Mouse (Mus musculus) hindbrain, postnatal 0 days (tissue): Measurements from ENCODE around the gene Cgref1. TPM values are rescaled to one million over a fixed set of nuclear protein-coding genes. Genes with fewer than 3 reads are reported as not detected.

Source experiments
- ATAC-seq: fragments of 200-750 bp; cut with Nextera tagmentation; 2 replicates; pipeline ENCODE4 v1.8.0; 2017; ENCODE audit warnings: mild to moderate bottlenecking, moderate TSS enrichment, moderate library complexity
- DNase-seq: peaks from one replicate; pipeline ENCODE4 v3.0.0-alpha.2; 2015; ENCODE audit warnings: low spot score
- H3K27ac ChIP-seq: fragments of 300-500 bp; sonication (generic); 2 replicates; pipeline ENCODE4 v1.5.1; 2014; ENCODE audit warnings: mild to moderate bottlenecking
- H3K27me3 ChIP-seq: fragments of 300-500 bp; sonication (generic); 2 replicates; pipeline ENCODE4 v1.6.1; 2014; ENCODE audit warnings: low read length, mixed read lengths; ENCODE audit not compliant: insufficient read depth
- H3K36me3 ChIP-seq: fragments of 300-500 bp; sonication (generic); 2 replicates; pipeline ENCODE4 v1.6.1; 2014; ENCODE audit warnings: low read length, mixed read lengths; ENCODE audit not compliant: insufficient read depth
- H3K4me1 ChIP-seq: fragments of 300-500 bp; sonication (generic); 2 replicates; pipeline ENCODE4 v1.6.1; 2014; ENCODE audit warnings: antibody characterized with exemption, low read length, mixed read lengths; ENCODE audit not compliant: insufficient read depth
- H3K4me2 ChIP-seq: fragments of 300-500 bp; sonication (generic); 2 replicates; pipeline ENCODE4 v1.6.1; 2014; ENCODE audit warnings: low read depth, mild to moderate bottlenecking, low read length, moderate library complexity, mixed read lengths
- H3K4me3 ChIP-seq: fragments of 300-500 bp; sonication (generic); 2 replicates; pipeline ENCODE4 v1.5.1; 2014; ENCODE audit warnings: low read length
- H3K9ac ChIP-seq: fragments of 300-500 bp; sonication (generic); replicated peaks from 2 replicates; pipeline ENCODE4 v1.6.1; 2014; ENCODE audit warnings: mild to moderate bottlenecking, low read length, moderate library complexity, mixed read lengths
- H3K9me3 ChIP-seq: fragments of 300-500 bp; sonication (generic); 2 replicates; pipeline ENCODE4 v1.6.1; 2016; ENCODE audit warnings: low read length, mixed read lengths
- CTCF ChIP-seq: IDR thresholded peaks from 2 replicates; pipeline ENCODE4 v1.5.1; 2016; ENCODE audit warnings: antibody characterized with exemption, control low read depth, low read depth
- WGBS: fragments of 180-500 bp; shearing (Covaris S2); extraction: QIAGEN DNeasy Blood & Tissue Kit; methylation state at CpG from one replicate; pipeline ENCODE4 v1.1.7; 2014; 5-methylcytosine and 5-hydroxymethylcytosine counted together
- polyA plus RNA-seq: library from polyadenylated mRNA; unstranded; fragments of >200 nt; fragmentation: Nextera tagmentation; extraction: Ambion mirVana; gene quantifications from 2 replicates; pipeline ENCODE4 v1.2.1, GENCODE M21; 2015
- total RNA-seq: library from RNA; depleted of rRNA; stranded (reverse); fragments of >200 nt; gene quantifications from 2 replicates; pipeline ENCODE4 v1.2.3, GENCODE M21; 2014

Cgref1 gene
- total and polyA plus RNA-seq, 2 experiments from 2014 or later, result 88.0 to 114 TPM

DNA sequence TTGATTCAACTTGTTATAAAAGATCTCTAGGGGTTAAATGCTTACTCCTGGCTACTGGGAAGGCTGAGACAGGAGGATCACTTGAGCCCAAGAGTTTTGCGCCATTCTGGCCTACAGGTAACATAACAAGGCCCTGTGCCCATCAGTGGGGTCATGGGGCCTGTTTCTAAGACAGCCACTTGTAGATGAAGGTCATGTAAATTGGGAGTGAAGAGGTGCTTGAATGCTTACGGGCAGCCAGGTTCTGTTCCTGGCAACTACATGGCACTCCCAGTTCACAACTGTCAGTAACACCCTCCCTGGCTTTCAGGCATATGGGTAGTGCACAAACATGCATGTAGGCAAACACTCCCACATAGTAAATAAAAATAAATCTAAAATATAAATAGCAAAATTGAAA, 5.5 kb upstream of the Cgref1 start:
- Histone ChIP-seq H3K27me3 (no peaks in the 10 kb centered on the region), H3K9me3 (no peaks in the 10 kb centered on the region), H3K36me3 (peaks cover 40% of the 10 kb centered on the region), H3K9ac (no peak overlapping the region), H3K4me3 (no peak overlapping the region), H3K4me1 (no peaks in the 10 kb centered on the region), H3K4me2 (peak overlapping the region; percentile 86), H3K27ac (0 out of 2 replicates have a peak overlapping the region, but pooled peaks have one; percentile 79)
- ATAC-seq (no peak), DNase-seq (no peak)
- no peak for TF ChIP-seq CTCF
- 88% methylated on average over 2 of the region's 2 CpGs for WGBS

DNA sequence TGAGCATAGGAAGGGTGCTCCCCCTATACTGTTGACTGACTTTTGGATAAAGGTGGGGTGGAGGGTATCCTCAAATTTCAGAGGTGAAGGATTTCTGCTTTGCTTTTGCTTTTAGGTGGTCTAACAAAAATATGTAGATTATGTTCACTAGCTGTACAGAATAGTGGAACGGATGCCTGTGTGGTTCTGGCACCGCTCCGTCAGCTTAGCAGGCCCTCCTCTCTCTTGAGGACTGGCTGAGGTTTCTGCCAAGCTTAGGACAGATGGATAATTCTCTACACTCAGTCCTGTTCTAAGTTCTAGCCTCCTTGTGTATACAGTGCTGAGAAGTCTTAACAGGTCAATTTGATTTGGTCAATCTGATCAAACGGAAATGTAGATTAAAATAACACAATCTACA, 5.1 kb upstream of the Cgref1 start:
- Histone ChIP-seq H3K36me3 (peaks cover 35% of the 10 kb centered on the region), H3K4me3 (peak overlapping the region; percentile 51), H3K27me3 (no peaks in the 10 kb centered on the region), H3K4me1 (no peaks in the 10 kb centered on the region), H3K27ac (peak overlapping the region; percentile 79), H3K4me2 (peak overlapping the region; percentile 86), H3K9me3 (no peaks in the 10 kb centered on the region), H3K9ac (peak overlapping the region; percentile 57)
- WGBS, result 26% methylated on average over 4 of the region's 4 CpGs
- peak; percentile 17 for DNase-seq
- no peak for ATAC-seq
- no peak for TF ChIP-seq CTCF

DNA sequence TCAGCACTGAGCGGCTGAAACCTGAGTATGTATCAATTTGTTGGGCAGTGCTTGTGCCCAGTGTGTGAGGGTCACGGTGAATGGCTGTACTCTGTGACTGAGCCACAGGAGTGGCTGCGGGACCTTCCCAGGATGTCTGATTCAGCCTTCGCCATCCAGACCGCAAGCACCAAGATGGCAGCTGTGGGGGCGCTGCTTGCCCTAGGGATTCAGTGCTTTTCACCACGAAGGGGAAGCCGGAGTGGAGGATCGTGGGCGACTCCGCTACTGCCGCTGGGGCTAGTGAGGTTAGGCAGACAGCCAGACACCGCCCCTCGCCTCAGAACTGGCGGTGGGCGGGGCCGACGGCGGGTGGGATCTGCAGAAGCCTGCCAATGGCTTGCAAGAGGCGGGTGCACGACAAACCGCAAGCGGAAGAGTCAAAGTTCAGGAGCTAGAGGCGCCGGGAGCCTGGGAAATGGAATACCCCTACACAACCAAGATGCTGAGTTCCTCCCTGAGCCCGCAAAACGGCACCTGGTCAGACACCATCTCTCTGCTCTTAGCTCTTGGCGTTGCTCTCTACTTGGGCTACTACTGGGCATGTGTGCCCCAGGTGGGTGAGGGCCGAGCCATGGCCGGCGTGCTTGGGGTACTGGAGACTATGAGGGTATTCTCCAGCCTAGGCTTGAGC, 4.4 kb upstream of the Cgref1 start:
- peak; percentile 85 for ATAC-seq
- no peaks in the 10 kb centered on the region for H3K4me1 ChIP-seq
- peak overlapping the region; percentile 86 for H3K4me2 ChIP-seq
- no peaks in the 10 kb centered on the region for H3K9me3 ChIP-seq
- peaks cover 30% of the 10 kb centered on the region for H3K36me3 ChIP-seq
- peak overlapping the region; percentile 79 for H3K27ac ChIP-seq
- TF ChIP-seq CTCF, result peak; percentile 46
- WGBS, result under 1% methylated on average over 31 of the region's 31 CpGs
- no peaks in the 10 kb centered on the region for H3K27me3 ChIP-seq
- H3K9ac ChIP-seq, result peak overlapping the region; percentile 57
- peak; percentile 95 for DNase-seq
- H3K4me3 ChIP-seq, result peak overlapping the region; percentile 51

DNA sequence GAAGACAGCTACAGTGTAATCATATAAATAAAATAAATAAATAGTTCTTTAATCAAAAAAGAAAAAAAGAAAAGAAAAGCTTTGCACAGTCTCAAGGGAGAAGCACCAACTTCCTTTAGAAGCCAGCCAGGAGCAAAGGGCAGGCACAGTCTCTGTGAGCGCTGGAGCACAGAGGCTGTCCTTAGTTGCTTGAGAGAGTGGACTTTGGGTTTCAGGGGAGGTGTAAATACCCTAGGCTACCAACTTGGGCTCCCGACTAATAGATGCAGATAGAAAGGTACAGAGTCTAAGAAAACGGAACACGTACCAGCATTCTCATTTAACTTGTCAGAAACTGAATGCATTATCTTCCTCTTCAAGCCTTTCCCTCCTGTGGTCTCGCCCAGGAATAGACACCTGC, 3.2 kb upstream of the Cgref1 start:
- TF ChIP-seq CTCF, result no peak
- no peak overlapping the region for H3K27ac ChIP-seq
- H3K36me3 ChIP-seq, result peaks cover 20% of the 10 kb centered on the region; the same call in 1 of the 2 replicates
- H3K4me1 ChIP-seq, result 0 out of 2 replicates have a peak, but pooled peaks cover 2% of the 10 kb centered on the region
- ATAC-seq (no peak), DNase-seq (no peak)
- H3K4me2 ChIP-seq, result no peak overlapping the region
- no peak overlapping the region for H3K9ac ChIP-seq
- 81% methylated on average over 5 of the region's 5 CpGs for WGBS
- no peaks in the 10 kb centered on the region for H3K9me3 ChIP-seq
- H3K27me3 ChIP-seq, result no peaks in the 10 kb centered on the region
- no peak overlapping the region for H3K4me3 ChIP-seq

DNA sequence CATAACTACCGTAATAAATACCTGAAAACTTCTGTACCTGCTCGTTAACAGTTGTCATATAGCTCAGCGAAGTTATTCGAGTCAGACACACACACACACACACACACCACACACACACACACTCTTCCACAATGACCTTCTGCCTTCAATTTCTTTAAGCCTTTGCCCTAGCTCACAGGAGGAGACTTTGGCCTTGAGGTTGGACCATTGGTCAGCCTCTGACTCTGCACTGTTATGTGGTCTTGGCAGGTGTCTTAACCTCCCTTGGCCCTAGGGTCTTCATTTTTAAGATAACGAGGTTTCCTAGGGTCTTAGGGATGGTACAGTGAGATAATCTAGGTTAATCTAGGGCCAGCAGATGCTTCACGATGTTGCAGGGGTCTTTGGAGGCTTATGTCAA, 1.0 kb downstream of the Cgref1 start:
- 83% methylated on average over 6 of the region's 6 CpGs for WGBS
- ATAC-seq (no peak), DNase-seq (no peak)
- Histone ChIP-seq H3K36me3 (no peaks in the 10 kb centered on the region), H3K27ac (0 out of 2 replicates have a peak overlapping the region, but pooled peaks have one; percentile 73), H3K9ac (0 out of 2 replicates have a peak overlapping the region, but pooled peaks have one; percentile 73), H3K27me3 (no peaks in the 10 kb centered on the region), H3K4me1 (0 out of 2 replicates have a peak, but pooled peaks cover 2% of the 10 kb centered on the region), H3K9me3 (no peaks in the 10 kb centered on the region), H3K4me3 (peak overlapping the region; percentile 56), H3K4me2 (peak overlapping the region; percentile 79)
- TF ChIP-seq CTCF, result no peak

DNA sequence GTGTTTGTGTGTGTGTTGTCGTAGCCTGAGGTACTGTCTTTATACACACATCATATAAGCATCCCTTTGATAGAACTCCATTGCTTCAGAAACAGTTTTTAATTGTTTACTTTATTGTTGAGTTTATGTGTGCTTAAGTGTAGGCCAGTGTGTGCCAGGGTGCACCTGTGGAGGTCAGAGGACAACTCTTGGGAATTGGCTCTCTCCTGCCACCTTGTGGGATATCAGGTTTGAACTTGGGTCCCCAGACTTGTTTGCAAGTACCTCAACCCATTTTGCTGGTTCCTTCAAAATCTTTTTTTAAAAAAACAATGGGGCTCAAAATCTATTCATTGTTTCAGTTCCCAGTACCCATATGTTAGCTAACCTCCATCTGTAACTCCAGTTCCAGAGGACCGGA, 2.4 kb downstream of the Cgref1 start:
- H3K4me2 ChIP-seq, result no peak overlapping the region
- no peak overlapping the region for H3K4me3 ChIP-seq
- H3K27me3 ChIP-seq, result no peaks in the 10 kb centered on the region
- peak; percentile 39 for TF ChIP-seq CTCF
- no peaks in the 10 kb centered on the region for H3K9me3 ChIP-seq
- no peaks in the 10 kb centered on the region for H3K36me3 ChIP-seq
- ATAC-seq (no peak), DNase-seq (no peak)
- H3K27ac ChIP-seq, result no peak overlapping the region
- H3K9ac ChIP-seq, result no peak overlapping the region
- 0 out of 2 replicates have a peak, but pooled peaks cover 2% of the 10 kb centered on the region for H3K4me1 ChIP-seq
- 90% methylated on average over 2 of the region's 2 CpGs for WGBS
